Mouse (Mus musculus) thymus, postnatal 25 days (tissue): Measurements from ENCODE around the gene Ufsp2.

Experiments used
- DNase-seq: peaks from one replicate; pipeline ENCODE4 v3.0.0; 2022

Ufsp2 gene

GRCm38 (mm10) chr8:46022203-46022602, 46.9 kb downstream of the Ufsp2 start:
- DNase-seq, result no peak

GRCm38 (mm10) chr8:46022758-46023157, 47.4 kb downstream of the Ufsp2 start:
- no peak for DNase-seq

DNA sequence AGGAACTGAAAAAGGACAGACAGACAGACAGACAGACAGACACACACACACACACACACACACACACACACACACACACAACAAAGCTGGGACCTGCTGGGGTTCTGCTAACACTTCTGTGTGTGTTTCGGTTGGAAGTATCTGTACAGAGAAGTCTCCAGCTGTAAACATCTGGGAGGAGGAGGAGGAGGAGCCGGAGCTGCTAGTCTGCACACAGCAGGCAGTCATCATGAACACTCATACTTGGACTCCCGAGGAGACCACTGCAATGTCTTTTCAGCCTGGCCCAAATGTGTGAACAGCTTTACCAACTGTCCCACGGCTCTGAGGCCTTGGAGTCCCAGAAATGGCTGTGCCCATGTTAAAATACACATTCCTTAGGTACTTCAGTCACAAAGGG, 49.1 kb downstream of the Ufsp2 start:
- no peak for DNase-seq

DNA sequence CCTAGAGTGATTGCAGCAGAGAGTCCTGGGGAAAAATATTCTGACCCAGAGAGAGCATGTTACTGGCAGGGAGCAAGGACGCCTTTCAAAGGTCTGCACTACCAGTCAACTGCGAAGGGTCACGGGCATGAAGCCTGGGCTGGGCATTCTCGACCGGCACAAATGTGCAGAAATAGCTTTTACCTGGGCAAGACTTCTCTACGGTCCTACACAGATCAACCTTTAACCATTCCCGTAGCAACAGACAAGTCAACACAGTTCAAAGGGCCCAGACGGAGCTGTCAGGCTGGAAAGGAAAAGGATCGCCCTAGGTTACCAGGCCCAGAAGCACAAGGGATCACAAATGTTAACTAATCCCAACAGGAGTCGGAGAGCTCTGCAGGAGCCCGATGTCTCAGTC, 60.9 kb downstream of the Ufsp2 start:
- no peak for DNase-seq

GRCm38 (mm10) chr8:46039666-46040065, 64.3 kb downstream of the Ufsp2 start:
- no peak for DNase-seq

DNA sequence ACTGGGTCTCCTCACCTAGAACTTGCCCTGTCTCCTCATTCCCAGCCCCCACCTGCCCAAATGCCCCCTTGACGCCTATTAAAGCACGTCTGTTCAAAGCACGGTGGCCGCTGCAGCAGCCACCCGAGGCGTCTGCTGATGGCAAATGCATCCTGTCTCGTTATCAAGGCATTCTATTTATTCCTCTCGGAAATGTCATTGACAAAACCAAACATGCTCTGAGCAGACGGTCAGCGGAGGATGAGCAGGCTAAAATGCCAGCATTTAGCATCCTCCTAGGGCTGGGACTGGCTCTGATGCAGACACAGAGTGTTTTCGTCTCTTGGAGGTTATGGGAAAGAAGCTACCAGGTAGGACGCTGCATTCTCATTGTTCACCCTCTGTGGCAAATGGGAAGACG, 64.9 kb downstream of the Ufsp2 start:
- no peak for DNase-seq
